Mouse (Mus musculus) kidney, embryonic 16.5 days (tissue): ENCODE measurements around the gene Tcp1. TPM values are rescaled to one million over a fixed set of nuclear protein-coding genes. Genes with fewer than 3 reads are reported as not detected.
"Not testable (repeated sequence)": the region's sequence is repeated elsewhere in the genome, so short reads cannot be mapped to it uniquely, and the experiment has no call there.

Source experiments
- ATAC-seq: fragments of 200-750 bp; cut with Nextera tagmentation; 2 replicates; pipeline ENCODE4 v1.8.0; 2017; ENCODE audit warnings: moderate TSS enrichment; ENCODE audit not compliant: low FRiP score, low TSS enrichment
- H3K27ac ChIP-seq: fragments of 300-500 bp; sonication (generic); 2 replicates; pipeline ENCODE4 v1.5.1; 2014; ENCODE audit warnings: low read length
- H3K27me3 ChIP-seq: fragments of 300-500 bp; sonication (generic); 2 replicates; pipeline ENCODE4 v1.6.1; 2014; ENCODE audit warnings: low read length, control low read depth, mixed read lengths; ENCODE audit not compliant: insufficient read depth
- H3K36me3 ChIP-seq: fragments of 300-500 bp; sonication (generic); 2 replicates; pipeline ENCODE4 v1.6.1; 2014; ENCODE audit warnings: low read length, control low read depth, mixed read lengths; ENCODE audit not compliant: insufficient read depth
- H3K4me1 ChIP-seq: fragments of 300-500 bp; sonication (generic); 2 replicates; pipeline ENCODE4 v1.6.1; 2014; ENCODE audit warnings: low read length, control low read depth, mixed read lengths; ENCODE audit not compliant: insufficient read depth
- H3K4me2 ChIP-seq: fragments of 300-500 bp; sonication (generic); replicated peaks from 2 replicates; pipeline ENCODE4 v1.6.1; 2014; ENCODE audit warnings: low read depth, low read length
- H3K4me3 ChIP-seq: fragments of 300-500 bp; sonication (generic); 2 replicates; pipeline ENCODE4 v1.5.1; 2014; ENCODE audit warnings: mild to moderate bottlenecking, low read length
- H3K9ac ChIP-seq: fragments of 300-500 bp; sonication (generic); replicated peaks from 2 replicates; pipeline ENCODE4 v1.6.1; 2014; ENCODE audit warnings: low read length
- H3K9me3 ChIP-seq: fragments of 300-500 bp; sonication (generic); 2 replicates; pipeline ENCODE4 v1.6.1; 2016; ENCODE audit warnings: low read length, control low read depth
- WGBS: fragments of 180-500 bp; shearing (Covaris S2); extraction: QIAGEN DNeasy Blood & Tissue Kit; methylation state at CpG from one replicate; pipeline ENCODE4 v1.1.7; 2014; 5-methylcytosine and 5-hydroxymethylcytosine counted together
- polyA plus RNA-seq: library from polyadenylated mRNA; unstranded; fragments of >200 nt; fragmentation: Nextera tagmentation; extraction: Ambion mirVana; gene quantifications from 2 replicates; pipeline ENCODE4 v1.2.1, GENCODE M21; 2015

Tcp1 gene
- polyA plus RNA-seq, 1 experiment from 2014 or later: 383 TPM

DNA sequence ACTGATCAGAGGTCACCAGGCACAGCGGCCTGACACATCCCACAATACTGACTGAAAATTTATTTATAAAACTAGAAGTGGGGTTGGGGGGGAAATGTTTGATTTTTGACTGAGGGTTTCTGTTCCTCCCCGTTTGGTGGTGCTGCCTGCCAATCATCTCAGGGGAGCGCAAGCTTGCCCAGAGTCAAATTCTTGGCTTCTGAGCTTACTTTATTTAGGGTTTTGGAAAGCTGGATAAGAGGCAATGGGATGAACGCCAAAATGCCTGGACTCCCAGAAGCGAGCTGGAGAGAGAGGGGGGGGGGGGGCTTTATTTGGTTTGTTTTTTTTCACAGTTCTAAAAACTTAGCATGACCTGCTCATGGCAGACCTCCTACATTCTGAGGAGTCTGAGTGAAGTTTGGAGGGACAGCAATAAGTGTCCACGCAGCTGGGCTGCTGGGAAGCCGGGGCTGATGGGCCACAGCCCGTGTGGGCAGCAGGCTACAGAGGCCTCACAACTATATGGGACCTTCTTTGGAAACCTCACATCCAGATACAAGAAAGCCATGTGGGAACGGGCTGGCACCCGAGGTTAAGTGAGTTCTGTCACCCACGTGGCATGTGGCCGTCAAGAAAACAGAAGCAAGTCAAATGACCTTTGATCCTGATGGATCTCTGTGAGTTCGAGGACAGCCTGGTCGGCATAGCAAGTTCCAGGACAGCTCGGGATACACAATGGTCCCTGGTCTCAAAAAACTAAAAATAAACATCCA is 28.3 kb upstream of the Tcp1 start:
- 62% methylated on average over 15 of the region's 15 CpGs for WGBS
- H3K4me2 ChIP-seq: no peak overlapping the region
- H3K27me3 ChIP-seq: no peaks in the 10 kb centered on the region
- H3K4me3 ChIP-seq: no peak overlapping the region
- no peaks in the 10 kb centered on the region for H3K9me3 ChIP-seq
- H3K9ac ChIP-seq: no peak overlapping the region
- H3K4me1 ChIP-seq: 0 out of 2 replicates have a peak, but pooled peaks cover 2% of the 10 kb centered on the region
- ATAC-seq: no peak
- H3K27ac ChIP-seq: peak overlapping the region; percentile 36; the same call in 1 of the 2 replicates
- no peaks in the 10 kb centered on the region for H3K36me3 ChIP-seq

DNA sequence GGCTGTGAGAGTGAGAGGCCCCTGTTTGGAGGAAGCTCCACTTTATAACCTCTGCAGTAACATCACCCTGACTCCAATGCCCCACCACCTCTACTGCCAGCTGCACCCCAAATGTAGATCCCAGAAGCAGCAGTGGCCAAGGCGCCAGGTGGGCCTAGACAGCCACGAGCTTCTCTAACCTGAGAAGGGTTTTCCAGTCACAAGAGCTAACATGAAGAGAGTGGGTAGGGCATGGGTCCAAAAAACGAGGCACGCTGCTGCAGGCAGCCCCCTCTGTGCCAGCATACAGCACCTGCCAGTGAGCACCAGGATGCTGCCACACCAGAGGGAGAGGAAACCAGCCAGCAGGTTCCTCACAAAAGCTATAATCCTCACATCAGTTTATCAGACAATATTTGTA is 24.4 kb upstream of the Tcp1 start:
- ATAC-seq: no peak
- Histone ChIP-seq H3K4me1 (0 out of 2 replicates have a peak, but pooled peaks cover 2% of the 10 kb centered on the region), H3K27ac (no peak overlapping the region), H3K27me3 (no peaks in the 10 kb centered on the region), H3K9me3 (no peaks in the 10 kb centered on the region), H3K4me2 (no peak overlapping the region), H3K4me3 (no peak overlapping the region), H3K36me3 (no peaks in the 10 kb centered on the region), H3K9ac (no peak overlapping the region)
- WGBS: 81% methylated on average over 4 of the region's 4 CpGs

DNA sequence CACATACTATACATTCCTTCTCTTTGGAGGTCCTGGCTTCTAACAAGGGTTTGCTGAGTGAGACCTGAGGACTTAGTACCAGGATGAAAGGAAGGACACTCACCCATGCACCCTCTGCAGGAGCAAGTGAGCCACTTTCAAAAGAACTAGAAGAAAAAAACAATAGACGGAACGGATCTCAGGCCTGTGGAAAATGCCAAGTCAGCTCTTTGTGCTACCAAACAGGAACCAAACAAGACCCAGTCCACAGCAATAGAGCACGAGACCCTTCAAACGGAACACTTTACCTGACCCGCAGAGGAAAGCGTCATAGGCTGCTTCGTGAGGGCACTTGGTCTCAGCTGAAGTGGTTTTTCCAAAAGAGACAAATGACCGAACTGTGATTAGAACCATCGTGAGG is 23.5 kb upstream of the Tcp1 start:
- no peaks in the 10 kb centered on the region for H3K4me1 ChIP-seq
- H3K27ac ChIP-seq: no peak overlapping the region
- ATAC-seq: no peak
- H3K4me3 ChIP-seq: no peak overlapping the region
- no peak overlapping the region for H3K4me2 ChIP-seq
- no peaks in the 10 kb centered on the region for H3K36me3 ChIP-seq
- no peaks in the 10 kb centered on the region for H3K27me3 ChIP-seq
- H3K9me3 ChIP-seq: no peaks in the 10 kb centered on the region
- WGBS: 90% methylated on average over 9 of the region's 9 CpGs
- H3K9ac ChIP-seq: no peak overlapping the region

DNA sequence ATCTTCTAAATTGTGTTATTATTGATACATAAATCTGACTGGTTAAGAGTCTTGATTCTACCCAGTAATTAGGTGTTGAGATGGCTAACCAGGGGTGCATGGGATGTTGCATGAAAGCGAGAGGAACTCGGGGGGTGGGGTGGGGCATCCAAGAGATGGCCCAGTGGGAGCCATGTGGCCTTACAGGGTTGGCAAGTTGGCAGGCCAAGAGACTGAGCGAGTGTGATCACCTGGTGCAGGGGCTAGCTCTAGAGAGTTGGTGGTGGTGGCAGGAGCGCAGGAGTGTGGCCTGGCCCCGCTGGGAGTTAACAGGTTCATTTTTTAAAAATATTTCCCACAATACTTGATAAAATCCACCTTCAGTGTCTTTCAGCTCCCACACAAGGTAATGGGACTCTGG is 17.8 kb upstream of the Tcp1 start:
- ATAC-seq: no peak
- H3K27me3 ChIP-seq: no peaks in the 10 kb centered on the region
- H3K27ac ChIP-seq: no peak overlapping the region
- 84% methylated on average over 5 of the region's 5 CpGs for WGBS
- no peak overlapping the region for H3K4me2 ChIP-seq
- no peaks in the 10 kb centered on the region; the same call in 1 of the 2 replicates for H3K36me3 ChIP-seq
- no peak overlapping the region for H3K9ac ChIP-seq
- no peaks in the 10 kb centered on the region for H3K4me1 ChIP-seq
- H3K4me3 ChIP-seq: no peak overlapping the region
- H3K9me3 ChIP-seq: no peaks in the 10 kb centered on the region

DNA sequence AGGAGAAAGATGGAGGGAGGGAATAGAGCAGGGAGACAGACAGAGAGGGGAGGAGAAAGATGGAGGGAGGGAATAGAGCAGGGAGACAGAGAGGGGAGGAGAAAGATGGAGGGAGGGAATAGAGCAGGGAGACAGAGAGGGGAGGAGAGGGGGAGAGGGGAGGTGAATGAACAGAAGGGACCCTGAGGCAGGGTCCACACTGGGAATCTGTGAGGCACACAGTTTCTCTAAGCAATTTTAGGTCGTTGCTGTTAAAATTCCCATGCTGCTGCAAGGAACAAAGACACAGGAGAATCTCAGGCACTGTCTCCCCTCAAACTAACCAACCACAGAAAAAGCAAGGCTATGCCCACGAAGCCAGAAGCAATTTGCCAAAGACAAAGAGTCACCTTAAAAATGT is 16.9 kb upstream of the Tcp1 start:
- not testable (repeated sequence) for H3K36me3 ChIP-seq, ATAC-seq, H3K27ac ChIP-seq, H3K27me3 ChIP-seq, H3K4me2 ChIP-seq, H3K9me3 ChIP-seq, H3K4me1 ChIP-seq, H3K9ac ChIP-seq, H3K4me3 ChIP-seq
- 49% methylated on average over 2 of the region's 2 CpGs for WGBS

DNA sequence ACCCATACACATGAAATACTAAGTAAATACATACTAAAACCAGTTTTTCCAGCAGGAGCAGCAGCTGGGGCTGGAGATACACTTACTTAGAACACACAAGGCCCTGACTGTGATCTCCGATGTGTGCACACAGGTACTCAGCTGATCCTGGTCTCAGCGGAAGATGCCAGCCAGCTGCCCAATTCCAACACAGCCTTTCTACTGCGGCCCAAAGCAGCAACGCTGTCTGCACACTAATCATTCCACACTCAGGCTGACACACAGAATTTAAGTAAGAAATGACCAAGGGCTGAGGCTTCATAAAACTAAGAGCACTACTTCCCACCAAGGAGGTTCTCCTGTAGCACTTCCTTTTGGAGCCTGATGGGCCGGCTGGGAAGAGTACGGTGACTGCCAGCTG is 13.2 kb upstream of the Tcp1 start:
- Histone ChIP-seq H3K4me3 (no peak overlapping the region), H3K4me1 (no peaks in the 10 kb centered on the region), H3K27ac (no peak overlapping the region), H3K9ac (no peak overlapping the region), H3K9me3 (no peaks in the 10 kb centered on the region), H3K27me3 (no peaks in the 10 kb centered on the region), H3K4me2 (no peak overlapping the region), H3K36me3 (peaks cover 10% of the 10 kb centered on the region; the same call in 1 of the 2 replicates)
- 92% methylated on average over 6 of the region's 6 CpGs for WGBS
- ATAC-seq: no peak

DNA sequence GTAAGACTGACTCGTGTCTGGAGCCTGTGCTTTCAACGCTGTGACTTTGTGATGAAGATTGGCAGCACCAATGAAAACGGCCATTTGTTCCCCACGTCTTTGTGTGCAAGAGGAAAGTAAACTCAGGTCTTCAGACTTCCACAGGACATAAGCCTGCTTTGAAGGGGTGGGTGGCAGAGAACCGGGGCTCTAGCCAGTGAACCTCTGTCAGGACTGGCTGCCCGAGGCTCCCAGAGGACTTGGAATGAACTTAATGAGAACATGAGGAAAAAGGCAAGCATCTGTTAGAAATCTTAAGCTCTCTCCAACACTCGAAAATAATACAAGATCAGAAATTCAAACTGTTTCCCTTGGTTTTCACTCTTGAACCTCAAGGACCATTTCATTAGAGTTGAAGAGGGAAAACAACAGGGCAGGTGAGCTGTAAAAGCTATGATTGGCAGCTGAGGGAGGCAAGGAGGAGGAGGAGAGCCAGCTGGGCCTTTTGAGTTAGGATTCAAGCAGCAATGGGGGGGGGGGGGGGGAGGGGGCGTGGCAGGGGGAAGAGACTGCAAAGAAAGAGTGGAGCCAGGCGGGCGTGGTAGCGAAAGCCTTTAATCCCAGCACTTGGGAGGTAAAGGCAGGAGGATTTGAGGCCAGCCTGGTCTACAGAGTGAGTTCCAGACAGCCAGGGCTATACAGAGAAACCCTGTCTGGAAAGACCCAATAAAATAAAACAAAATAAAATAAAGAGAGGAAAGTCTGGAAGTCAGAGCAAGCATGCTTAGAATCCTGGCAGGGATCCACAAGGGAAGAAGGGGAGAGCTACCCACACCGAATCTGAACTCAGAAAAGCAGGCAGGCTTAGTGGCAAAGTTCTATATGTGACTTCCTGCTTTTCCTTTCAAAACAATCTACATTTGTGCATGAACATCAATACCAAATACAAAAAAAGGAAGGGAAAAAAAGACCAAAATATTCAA is 11.8 kb upstream of the Tcp1 start:
- peak; percentile 36; the same call in 1 of the 2 replicates for ATAC-seq

DNA sequence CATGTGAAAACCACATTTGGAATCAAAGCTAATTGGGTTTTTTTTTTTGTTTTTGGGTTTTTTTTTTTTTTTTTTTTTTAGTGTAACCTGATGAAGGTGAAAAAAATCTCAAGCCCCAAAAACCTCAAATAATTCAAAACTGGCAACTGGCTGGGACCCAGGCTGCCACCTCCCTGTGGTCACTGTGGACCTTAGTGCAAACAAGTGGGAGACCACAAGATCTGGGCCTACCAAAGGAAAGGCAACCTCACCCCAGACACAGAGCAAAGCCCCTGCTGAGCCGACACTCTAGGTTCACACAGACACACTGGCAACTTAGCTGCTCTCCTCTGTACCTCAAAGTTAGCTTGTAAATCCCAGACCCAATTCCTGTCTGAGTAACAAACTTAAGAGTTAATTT is 11.2 kb upstream of the Tcp1 start:
- no peak overlapping the region for H3K27ac ChIP-seq
- no peaks in the 10 kb centered on the region for H3K4me1 ChIP-seq
- no peaks in the 10 kb centered on the region for H3K27me3 ChIP-seq
- H3K4me2 ChIP-seq: no peak overlapping the region
- H3K36me3 ChIP-seq: peaks cover 10% of the 10 kb centered on the region; the same call in 1 of the 2 replicates
- H3K4me3 ChIP-seq: no peak overlapping the region
- ATAC-seq: no peak
- WGBS: 82% methylated on average over 1 of the region's 1 CpGs
- no peak overlapping the region for H3K9ac ChIP-seq
- no peaks in the 10 kb centered on the region for H3K9me3 ChIP-seq

More for the DNA sequence above, 11.8 kb upstream of the Tcp1 start:
- no peak overlapping the region for H3K4me3 ChIP-seq
- no peaks in the 10 kb centered on the region for H3K9me3 ChIP-seq
- H3K9ac ChIP-seq: no peak overlapping the region
- H3K27ac ChIP-seq: 0 out of 2 replicates have a peak overlapping the region, but pooled peaks have one; percentile 24
- peaks cover 10% of the 10 kb centered on the region; the same call in 1 of the 2 replicates for H3K36me3 ChIP-seq
- no peaks in the 10 kb centered on the region for H3K27me3 ChIP-seq
- no peaks in the 10 kb centered on the region for H3K4me1 ChIP-seq
- WGBS: 33% methylated on average over 11 of the region's 12 CpGs
- no peak overlapping the region for H3K4me2 ChIP-seq

DNA sequence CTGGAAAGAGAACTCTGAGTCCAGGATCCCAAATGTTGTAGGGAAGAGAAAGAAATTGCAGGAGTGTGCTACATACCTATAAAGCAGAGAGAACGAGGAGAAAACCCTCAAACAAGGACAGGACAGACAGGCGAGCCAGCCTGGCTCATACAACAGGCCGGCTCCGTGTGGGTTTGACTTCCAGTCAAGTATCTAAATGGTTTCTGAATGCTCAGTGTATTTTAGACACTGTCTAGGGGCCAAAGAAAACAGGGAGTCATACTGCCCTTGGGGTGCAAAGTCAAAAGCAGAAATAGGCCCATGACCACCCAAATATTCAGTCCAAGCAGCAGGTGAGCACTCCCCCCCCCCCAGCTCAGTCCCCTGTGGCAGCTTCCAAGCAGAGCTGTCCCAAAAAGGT is 9.7 kb upstream of the Tcp1 start:
- no peaks in the 10 kb centered on the region for H3K9me3 ChIP-seq
- 86% methylated on average over 4 of the region's 4 CpGs for WGBS
- ATAC-seq: no peak
- H3K9ac ChIP-seq: no peak overlapping the region
- peaks cover 10% of the 10 kb centered on the region; the same call in 1 of the 2 replicates for H3K36me3 ChIP-seq
- H3K4me1 ChIP-seq: no peaks in the 10 kb centered on the region
- no peak overlapping the region for H3K27ac ChIP-seq
- H3K27me3 ChIP-seq: no peaks in the 10 kb centered on the region
- no peak overlapping the region for H3K4me2 ChIP-seq
- no peak overlapping the region for H3K4me3 ChIP-seq
